Mouse (Mus musculus) hindbrain, postnatal 0 days (tissue): ENCODE data around the gene Tex46. TPM values are rescaled to one million over a fixed set of nuclear protein-coding genes. Genes with fewer than 3 reads are reported as not detected.

Source experiments
- ATAC-seq: fragments of 200-750 bp; cut with Nextera tagmentation; 2 replicates; pipeline ENCODE4 v1.8.0; 2017; ENCODE audit warnings: mild to moderate bottlenecking, moderate TSS enrichment, moderate library complexity
- DNase-seq: peaks from one replicate; pipeline ENCODE4 v3.0.0-alpha.2; 2015; ENCODE audit warnings: low spot score
- H3K27ac ChIP-seq: fragments of 300-500 bp; sonication (generic); 2 replicates; pipeline ENCODE4 v1.5.1; 2014; ENCODE audit warnings: mild to moderate bottlenecking
- H3K27me3 ChIP-seq: fragments of 300-500 bp; sonication (generic); 2 replicates; pipeline ENCODE4 v1.6.1; 2014; ENCODE audit warnings: low read length, mixed read lengths; ENCODE audit not compliant: insufficient read depth
- H3K36me3 ChIP-seq: fragments of 300-500 bp; sonication (generic); 2 replicates; pipeline ENCODE4 v1.6.1; 2014; ENCODE audit warnings: low read length, mixed read lengths; ENCODE audit not compliant: insufficient read depth
- H3K4me1 ChIP-seq: fragments of 300-500 bp; sonication (generic); 2 replicates; pipeline ENCODE4 v1.6.1; 2014; ENCODE audit warnings: antibody characterized with exemption, low read length, mixed read lengths; ENCODE audit not compliant: insufficient read depth
- H3K4me2 ChIP-seq: fragments of 300-500 bp; sonication (generic); 2 replicates; pipeline ENCODE4 v1.6.1; 2014; ENCODE audit warnings: low read depth, mild to moderate bottlenecking, low read length, moderate library complexity, mixed read lengths
- H3K4me3 ChIP-seq: fragments of 300-500 bp; sonication (generic); 2 replicates; pipeline ENCODE4 v1.5.1; 2014; ENCODE audit warnings: low read length
- H3K9ac ChIP-seq: fragments of 300-500 bp; sonication (generic); replicated peaks from 2 replicates; pipeline ENCODE4 v1.6.1; 2014; ENCODE audit warnings: mild to moderate bottlenecking, low read length, moderate library complexity, mixed read lengths
- H3K9me3 ChIP-seq: fragments of 300-500 bp; sonication (generic); 2 replicates; pipeline ENCODE4 v1.6.1; 2016; ENCODE audit warnings: low read length, mixed read lengths
- CTCF ChIP-seq: IDR thresholded peaks from 2 replicates; pipeline ENCODE4 v1.5.1; 2016; ENCODE audit warnings: antibody characterized with exemption, control low read depth, low read depth
- WGBS: fragments of 180-500 bp; shearing (Covaris S2); extraction: QIAGEN DNeasy Blood & Tissue Kit; methylation state at CpG from one replicate; pipeline ENCODE4 v1.1.7; 2014; 5-methylcytosine and 5-hydroxymethylcytosine counted together
- polyA plus RNA-seq: library from polyadenylated mRNA; unstranded; fragments of >200 nt; fragmentation: Nextera tagmentation; extraction: Ambion mirVana; gene quantifications from 2 replicates; pipeline ENCODE4 v1.2.1, GENCODE M21; 2015
- total RNA-seq: library from RNA; depleted of rRNA; stranded (reverse); fragments of >200 nt; gene quantifications from 2 replicates; pipeline ENCODE4 v1.2.3, GENCODE M21; 2014

Tex46 gene
- total and polyA plus RNA-seq, 2 experiments from 2014 or later = not detected

DNA sequence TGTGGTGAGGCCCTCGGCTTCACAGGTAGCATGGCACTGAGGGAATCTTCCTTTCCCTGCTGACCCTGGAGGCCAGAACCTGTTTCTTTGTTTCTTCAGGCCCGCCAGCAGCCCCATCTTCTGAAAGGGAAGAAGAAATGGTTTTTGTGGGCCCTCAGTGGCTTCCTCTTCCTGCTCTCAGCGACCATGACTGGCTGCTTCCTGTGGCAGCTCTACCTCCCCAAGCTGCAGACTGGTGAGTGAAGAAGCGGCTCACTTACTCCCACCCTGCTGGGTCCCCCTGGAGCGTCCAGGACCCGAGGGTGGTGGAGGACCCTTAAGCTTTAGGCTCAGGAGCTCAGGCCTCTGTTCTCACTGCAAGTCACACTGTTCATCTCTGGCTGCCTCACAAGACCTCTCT lies 16.4 kb downstream of the Tex46 start:
- no peak for ATAC-seq
- H3K9ac ChIP-seq = no peak overlapping the region
- 72% methylated on average over 6 of the region's 6 CpGs for WGBS

GRCm38 (mm10) chr4:136631237-136631994 lies 21.2 kb downstream of the Tex46 start:
- no peak for TF ChIP-seq CTCF
- Histone ChIP-seq H3K4me3 (no peak overlapping the region), H3K36me3 (no peaks in the 10 kb centered on the region), H3K4me2 (no peak overlapping the region), H3K4me1 (no peaks in the 10 kb centered on the region), H3K27me3 (no peaks in the 10 kb centered on the region), H3K27ac (no peak overlapping the region), H3K9ac (no peak overlapping the region), H3K9me3 (no peaks in the 10 kb centered on the region)
- WGBS = 76% methylated on average over 11 of the region's 11 CpGs
- ATAC-seq (peak; percentile 55; the same call in 1 of the 2 replicates), DNase-seq (peak; percentile 64)

More for the DNA sequence above, 16.4 kb downstream of the Tex46 start:
- no peak overlapping the region for H3K4me3 ChIP-seq
- no peaks in the 10 kb centered on the region for H3K4me1 ChIP-seq
- no peak overlapping the region for H3K4me2 ChIP-seq
- H3K36me3 ChIP-seq = no peaks in the 10 kb centered on the region
- H3K9me3 ChIP-seq = no peaks in the 10 kb centered on the region
- DNase-seq = no peak
- no peaks in the 10 kb centered on the region for H3K27me3 ChIP-seq
- H3K27ac ChIP-seq = no peak overlapping the region
- TF ChIP-seq CTCF = no peak

- no peak overlapping the region for H3K9ac ChIP-seq
- H3K4me3 ChIP-seq = no peak overlapping the region
- H3K9me3 ChIP-seq = no peaks in the 10 kb centered on the region
- peaks cover 6% of the 10 kb centered on the region for H3K4me1 ChIP-seq
- H3K4me2 ChIP-seq = no peak overlapping the region
- no peak overlapping the region for H3K27ac ChIP-seq
- no peaks in the 10 kb centered on the region for H3K36me3 ChIP-seq
- ATAC-seq = no peak
- no peaks in the 10 kb centered on the region for H3K27me3 ChIP-seq
- TF ChIP-seq CTCF = peak; percentile 47
- DNase-seq = peak; percentile 20
Measured at GRCm38 (mm10) chr4:136635995-136636394, 25.8 kb downstream of the Tex46 start.

DNA sequence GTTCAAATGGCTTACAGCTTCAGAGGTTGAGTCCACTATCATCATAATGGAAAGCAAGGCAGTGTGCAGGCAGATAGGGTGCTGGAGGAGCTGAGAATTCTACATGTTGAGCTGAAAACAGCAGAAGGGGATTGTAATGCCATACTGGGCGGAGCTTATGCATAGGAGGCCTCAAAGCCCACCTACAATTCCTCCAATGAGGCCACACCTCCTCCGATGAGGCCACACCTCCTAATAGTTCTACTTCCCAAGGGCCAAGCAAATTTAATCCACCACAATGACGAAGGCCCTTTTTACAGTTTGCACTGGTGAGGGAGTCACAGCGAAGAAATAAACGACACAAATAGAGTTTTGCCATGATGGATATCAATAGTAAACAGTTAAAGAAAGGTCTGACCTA lies 26.3 kb downstream of the Tex46 start:
- ATAC-seq (no peak), DNase-seq (no peak)
- Histone ChIP-seq H3K27ac (no peak overlapping the region), H3K9ac (no peak overlapping the region), H3K9me3 (no peaks in the 10 kb centered on the region), H3K4me2 (peak overlapping the region; percentile 73; the same call in 1 of the 2 replicates), H3K36me3 (no peaks in the 10 kb centered on the region), H3K27me3 (no peaks in the 10 kb centered on the region), H3K4me3 (no peak overlapping the region), H3K4me1 (peaks cover 6% of the 10 kb centered on the region)
- 55% methylated on average over 5 of the region's 5 CpGs for WGBS
- TF ChIP-seq CTCF = no peak

GRCm38 (mm10) chr4:136636983-136637562 lies 26.8 kb downstream of the Tex46 start:
- Histone ChIP-seq H3K4me2 (peak overlapping the region; percentile 73), H3K36me3 (no peaks in the 10 kb centered on the region), H3K4me1 (peaks cover 6% of the 10 kb centered on the region), H3K27ac (peak overlapping the region; percentile 85), H3K4me3 (peak overlapping the region; percentile 46), H3K9me3 (no peaks in the 10 kb centered on the region), H3K9ac (peak overlapping the region; percentile 51), H3K27me3 (no peaks in the 10 kb centered on the region)
- TF ChIP-seq CTCF = no peak
- no peak for DNase-seq
- peak; percentile 52 for ATAC-seq
- 13% methylated on average over 37 of the region's 37 CpGs for WGBS

DNA sequence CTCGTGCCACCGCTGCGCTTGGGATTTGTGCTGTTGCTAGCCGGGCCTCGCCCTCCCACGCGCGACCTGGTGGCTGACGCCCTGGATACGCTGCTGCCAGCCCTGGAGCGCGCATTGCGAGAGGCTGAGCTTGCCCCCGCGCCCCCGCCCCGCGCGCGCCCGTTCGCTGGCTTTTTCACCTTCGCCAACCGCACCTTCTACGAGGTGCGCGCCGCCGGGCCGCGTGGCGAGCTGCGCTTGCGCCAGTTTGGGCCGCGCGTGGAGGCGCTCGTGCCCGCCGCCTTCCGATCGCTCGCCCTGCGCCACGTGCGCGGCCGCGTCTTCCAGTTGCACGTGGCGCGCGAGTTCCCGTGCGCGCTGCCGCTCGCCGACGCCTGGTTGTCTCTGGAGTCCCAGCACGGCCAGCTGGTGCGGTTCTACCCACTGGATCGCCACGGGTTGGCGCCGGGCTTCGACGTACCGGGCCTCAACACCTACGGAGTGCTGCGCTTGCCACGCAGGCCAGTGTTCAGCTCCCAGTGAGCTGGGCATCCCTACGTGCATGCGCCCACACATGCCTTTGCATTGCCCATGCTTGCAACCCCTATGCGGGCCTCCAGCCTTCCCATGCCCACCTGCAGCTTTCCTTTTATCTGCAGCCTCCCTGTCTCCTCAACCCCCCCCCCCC lies 27.5 kb downstream of the Tex46 start:
- Histone ChIP-seq H3K9me3 (no peaks in the 10 kb centered on the region), H3K27me3 (no peaks in the 10 kb centered on the region), H3K27ac (peak overlapping the region; percentile 85), H3K9ac (peak overlapping the region; percentile 51), H3K36me3 (no peaks in the 10 kb centered on the region), H3K4me3 (peak overlapping the region; percentile 46), H3K4me2 (peak overlapping the region; percentile 73), H3K4me1 (peaks cover 6% of the 10 kb centered on the region)
- WGBS = 1% methylated on average over 75 of the region's 76 CpGs
- DNase-seq (peak; percentile 96), ATAC-seq (peak; percentile 78)
- TF ChIP-seq CTCF = no peak; the same call in 1 of the 2 replicates
